Mouse (Mus musculus) bone marrow macrophage, adult 2 months (primary cell): ENCODE data around the gene Eif2ak4.

Experiments used
- CTCF ChIP-seq: IDR thresholded peaks from 2 replicates; pipeline ENCODE4 v1.5.1; 2012; ENCODE audit warnings: low read depth, mild to moderate bottlenecking, low read length, moderate library complexity
- POLR2A ChIP-seq: IDR thresholded peaks from 2 replicates; pipeline ENCODE4 v1.6.1; 2012; ENCODE audit warnings: mild to moderate bottlenecking, low read depth, low read length, borderline replicate concordance

DNA sequence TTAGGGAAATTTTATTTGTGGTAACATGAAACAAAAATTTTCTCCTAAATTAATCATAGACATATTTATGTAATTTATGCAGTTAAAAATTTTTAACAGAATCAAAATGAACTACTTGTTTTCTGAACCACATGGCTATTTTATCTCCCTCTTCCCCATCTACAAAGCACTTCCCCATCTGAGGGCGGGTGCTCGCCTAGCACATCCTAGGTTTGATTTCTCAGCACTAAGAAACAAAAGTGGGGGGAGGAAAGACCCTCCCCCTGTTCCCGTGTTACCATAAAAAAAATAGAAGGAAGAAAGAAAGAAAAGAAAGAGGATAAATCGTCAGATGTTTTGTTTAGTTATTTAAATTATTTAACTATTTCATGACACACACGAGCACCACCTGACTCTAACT lies 2.8 kb downstream of the Eif2ak4 start:
- TF ChIP-seq CTCF (no peak), POLR2A (no peak)
